ENCODE assay signal across 9 mouse cellular contexts in the genomic region with DNA sequence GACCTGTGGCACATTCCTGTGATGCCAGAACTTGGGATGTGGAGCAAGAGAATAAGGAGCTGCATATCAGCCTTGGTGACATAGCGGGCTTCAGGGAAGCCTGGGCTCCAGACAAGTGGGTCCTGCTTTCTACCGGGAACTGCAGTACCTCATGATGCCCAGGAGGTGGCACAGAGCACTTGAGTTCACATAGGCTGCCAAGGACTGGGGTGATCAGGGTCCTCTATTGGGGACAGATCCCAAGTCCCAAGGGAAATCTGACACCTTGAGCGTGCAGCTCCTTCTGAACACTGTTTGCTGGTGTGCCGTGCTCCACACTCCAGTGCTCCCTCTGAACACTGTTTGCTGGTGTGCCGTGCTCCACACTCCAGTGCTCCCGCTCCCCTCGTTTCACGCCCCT. TPM values are rescaled to one million over a fixed set of nuclear protein-coding genes. Genes with fewer than 3 reads are reported as not detected.
A peak's percentile ranks its signal among the peaks of the same experiment; 100 is the strongest.
DNase-seq lines count a peak whose midpoint lies in the region; TF ChIP-seq lines count a peak whose summit lies in the region.
"Had no signal": no experiment of that assay in that cellular context is flagged by ENCODE, and none has a peak within 500 bp of the region (broad histone marks: within the 10 kb centered on the region; RNA-seq: fewer than 3 reads in every experiment).

No protein-coding gene starts in this region.

- H3ac ChIP-seq in myocyte (ENCODE audit: control insufficient read depth, insufficient read length): no peak overlapping the region

- H3K9ac ChIP-seq in liver, adult 2 months (ENCODE audit: low read depth, low read length): no peak overlapping the region

- no peak overlapping the region for H3K4me3 ChIP-seq in liver, adult 2 months (ENCODE audit: insufficient read depth, low read depth, low read length)
- H3K4me3 ChIP-seq in myocyte: no peak overlapping the region
- H3K4me3 ChIP-seq in thymus, adult 2 months (ENCODE audit: control insufficient read depth, insufficient read depth, low read length): no peak overlapping the region
- H3K4me3 ChIP-seq: erythroblast, embryonic 14.5 days had no signal

- WGBS in liver, adult 2 months: 74% methylated on average over 8 of the region's 8 CpGs
- WGBS in thymus, adult 2 months: 69% methylated on average over 8 of the region's 8 CpGs

- H3K36me3 ChIP-seq in liver, adult 2 months (ENCODE audit: control insufficient read depth, insufficient read depth, low read length): peaks cover 23% of the 10 kb centered on the region; the same call in 1 of the 2 replicates
- peaks cover 19% of the 10 kb centered on the region for H3K36me3 ChIP-seq in myocyte (ENCODE audit: control insufficient read depth, insufficient read depth)
- H3K36me3 ChIP-seq in thymus, adult 2 months (ENCODE audit: control insufficient read depth, insufficient read depth, low read length): peaks cover 46% of the 10 kb centered on the region

- peak; percentile 33 for DNase-seq in ovary, postnatal 36 days (ENCODE audit: low spot score)
- DNase-seq in ovary, postnatal 10 days (ENCODE audit: low spot score): no peak
- DNase-seq in cerebellum, adult 9-10 months: peak; percentile 75
- DNase-seq in heart, adult 9 months (ENCODE audit: low spot score in 2 of 2): peak; percentile 38 to 48
- peak; percentile 67 for DNase-seq in kidney, adult 9 months
- DNase-seq in liver, adult 2 months (ENCODE audit: extremely low read depth, low read depth, low spot score): peak; percentile 35
- peak; percentile 52 for DNase-seq in thymus, adult 2 months

- peak; percentile 85 for TF ChIP-seq CTCF in liver, adult 2 months (IDR thresholded peaks at IDR 0.05; ENCODE audit: low read depth, low read length)
- TF ChIP-seq CTCF in thymus, adult 2 months (IDR thresholded peaks at IDR 0.05; ENCODE audit: borderline replicate concordance, control insufficient read depth, extremely low read depth, insufficient read depth, low read length, poor library complexity): peak; percentile 85; the same call in 1 of the 2 replicates

- no peak overlapping the region for H3K4me2 ChIP-seq in myocyte (ENCODE audit: low read depth)

- no peaks in the 10 kb centered on the region for H3K27me3 ChIP-seq in liver, adult 2 months (ENCODE audit: control insufficient read depth, insufficient read depth, low read length)
- H3K27me3 ChIP-seq in myocyte (ENCODE audit: control insufficient read depth, insufficient read depth, insufficient read length): no peaks in the 10 kb centered on the region
- H3K27me3 ChIP-seq in thymus, adult 2 months (ENCODE audit: control insufficient read depth, insufficient read depth, low read length): no peaks in the 10 kb centered on the region

- H3K27ac ChIP-seq in liver, adult 2 months (replicated peaks; ENCODE audit: insufficient read depth, low read depth, low read length): no peak overlapping the region
- no peak overlapping the region for H3K27ac ChIP-seq in thymus, adult 2 months (ENCODE audit: control insufficient read depth, insufficient read depth, low read length)

- no peaks in the 10 kb centered on the region for H3K79me2 ChIP-seq in liver, adult 2 months (ENCODE audit: control insufficient read depth, insufficient read depth, low read length)
- H3K79me2 ChIP-seq in myocyte (ENCODE audit: control insufficient read depth, insufficient read depth): no peaks in the 10 kb centered on the region

- TF ChIP-seq POLR2A in liver, adult 2 months (IDR thresholded peaks at IDR 0.05; ENCODE audit: extremely low read depth, insufficient read depth, low read length): no peak
- no peak for TF ChIP-seq POLR2A in myocyte (IDR thresholded peaks at IDR 0.05; ENCODE audit: insufficient read length, low read depth)
- TF ChIP-seq POLR2A in thymus, adult 2 months (IDR thresholded peaks at IDR 0.05; ENCODE audit: control insufficient read depth, extremely low read depth, insufficient read depth, low read length, poor library complexity): no peak

- no peaks in the 10 kb centered on the region for H3K4me1 ChIP-seq in liver, adult 2 months (ENCODE audit: control insufficient read depth, insufficient read depth, low read length)
- H3K4me1 ChIP-seq in thymus, adult 2 months (replicated peaks; ENCODE audit: control insufficient read depth, insufficient read depth, low read length): no peaks in the 10 kb centered on the region

TF ChIP-seq in myocyte, 11 proteins besides CTCF, POLR2A, EP300 and RAD21:
- TF ChIP-seq POLR2AphosphoS2 (IDR thresholded peaks at IDR 0.05; ENCODE audit: insufficient read length, low read depth): peak; percentile 46
- TF ChIP-seq MYOD1 (IDR thresholded peaks at IDR 0.05; ENCODE audit: control insufficient read depth in 1 of 3, insufficient read length in 2 of 3, low read depth in 2 of 3): no peak

RNA-seq across cellular contexts. Expression of a gene that starts 34.8 kb away (rescaled TPM):
- total RNA-seq in liver, adult 2 months (2014; rRNA removed): 10.3 and 11.1 TPM in 2 replicates
- polyA plus RNA-seq in liver, adult 2 months (2012; rRNA removed): 16.5 and 19.8 TPM in 2 replicates
- polyA plus RNA-seq in myocyte (2012; fragmentation: generic; extraction: Trizol): 24.6 TPM
- 96.0 and 105 TPM in 2 replicates for polyA plus RNA-seq in thymus, adult 2 months (2012; rRNA removed)
